Mouse (Mus musculus) forebrain, postnatal 0 days (tissue): ENCODE data around the gene Olfr553. TPM values are rescaled to one million over a fixed set of nuclear protein-coding genes. Genes with fewer than 3 reads are reported as not detected.
"Not testable (repeated sequence)": the region's sequence is repeated elsewhere in the genome, so short reads cannot be mapped to it uniquely, and the experiment has no call there.

ENCODE experiments used
- ATAC-seq: fragments of 200-750 bp; cut with Nextera tagmentation; 2 replicates; pipeline ENCODE4 v1.8.0; 2017; ENCODE audit warnings: mild to moderate bottlenecking, moderate library complexity
- DNase-seq: peaks from one replicate; pipeline ENCODE4 v3.0.0-alpha.2; 2015
- H3K27ac ChIP-seq: fragments of 300-500 bp; sonication (generic); 2 replicates; pipeline ENCODE4 v1.5.1; 2014; ENCODE audit warnings: low read depth, mild to moderate bottlenecking, antibody characterized with exemption, low read length, moderate library complexity, mixed read lengths
- H3K27me3 ChIP-seq: fragments of 300-500 bp; sonication (generic); 2 replicates; pipeline ENCODE4 v1.6.1; 2014; ENCODE audit warnings: mild to moderate bottlenecking, low read length, mixed read lengths; ENCODE audit not compliant: insufficient read depth
- H3K36me3 ChIP-seq: fragments of 300-500 bp; sonication (generic); 2 replicates; pipeline ENCODE4 v1.6.1; 2014; ENCODE audit warnings: mild to moderate bottlenecking, moderate library complexity; ENCODE audit not compliant: insufficient read depth
- H3K4me1 ChIP-seq: fragments of 300-500 bp; sonication (generic); 2 replicates; pipeline ENCODE4 v1.6.1; 2014; ENCODE audit warnings: antibody characterized with exemption; ENCODE audit not compliant: insufficient read depth
- H3K4me2 ChIP-seq: fragments of 300-500 bp; sonication (generic); 2 replicates; pipeline ENCODE4 v1.6.1; 2014; ENCODE audit warnings: low read depth, mild to moderate bottlenecking, moderate library complexity
- H3K4me3 ChIP-seq: fragments of 300-500 bp; sonication (generic); 2 replicates; pipeline ENCODE4 v1.5.1; 2014; ENCODE audit warnings: low read depth, low read length, mixed read lengths
- H3K9ac ChIP-seq: fragments of 300-500 bp; sonication (generic); 2 replicates; pipeline ENCODE4 v1.6.1; 2014; ENCODE audit warnings: mild to moderate bottlenecking
- H3K9me3 ChIP-seq: fragments of 300-500 bp; sonication (generic); 2 replicates; pipeline ENCODE4 v1.6.1; 2016; ENCODE audit warnings: low read length
- CTCF ChIP-seq: sonication (generic); IDR thresholded peaks from 2 replicates; pipeline ENCODE4 v1.5.1; 2016; ENCODE audit warnings: antibody characterized with exemption, control low read depth, low read depth
- WGBS: fragments of 180-500 bp; shearing (Covaris S2); extraction: QIAGEN DNeasy Blood & Tissue Kit; methylation state at CpG from one replicate; pipeline ENCODE4 v1.1.7; 2014; 5-methylcytosine and 5-hydroxymethylcytosine counted together
- polyA plus RNA-seq: library from polyadenylated mRNA; unstranded; fragments of >200 nt; fragmentation: Nextera tagmentation; extraction: Ambion mirVana; gene quantifications from 2 replicates; pipeline ENCODE4 v1.2.1, GENCODE M21; 2015
- total RNA-seq: library from RNA; depleted of rRNA; stranded (reverse); fragments of >200 nt; gene quantifications from 2 replicates; pipeline ENCODE4 v1.2.3, GENCODE M21; 2014; rRNA removed

Gene Olfr553
- total RNA-seq (not detected in 2 replicates), polyA plus RNA-seq (not detected in 2 replicates)

DNA sequence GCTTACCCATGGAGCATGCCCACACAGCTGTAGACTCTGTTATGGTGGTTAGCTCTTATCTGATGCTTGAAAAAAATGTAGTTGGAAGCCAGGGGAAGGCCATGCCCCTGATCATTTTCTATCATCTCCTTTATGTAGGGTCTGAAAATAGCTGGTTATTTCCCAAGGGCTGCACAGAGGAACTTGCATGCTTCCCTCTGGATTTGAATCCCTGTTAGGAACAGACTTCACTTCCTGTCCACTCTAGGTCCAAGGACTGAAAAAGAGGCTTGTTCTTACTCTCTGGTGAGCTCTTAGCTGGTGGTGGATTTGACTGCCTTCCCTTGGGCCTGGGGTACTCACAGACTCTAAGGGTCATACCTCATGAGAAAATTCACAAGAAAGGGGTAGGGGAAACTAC, at the start of gene Olfr553:
Gene Olfr553 (minus strand): TSS at position 101 of the 400 bp plus-strand sequence.
- no peak for ATAC-seq
- no peak within 1 kb of the TSS for H3K9ac ChIP-seq
- no peak for TF ChIP-seq CTCF

DNA sequence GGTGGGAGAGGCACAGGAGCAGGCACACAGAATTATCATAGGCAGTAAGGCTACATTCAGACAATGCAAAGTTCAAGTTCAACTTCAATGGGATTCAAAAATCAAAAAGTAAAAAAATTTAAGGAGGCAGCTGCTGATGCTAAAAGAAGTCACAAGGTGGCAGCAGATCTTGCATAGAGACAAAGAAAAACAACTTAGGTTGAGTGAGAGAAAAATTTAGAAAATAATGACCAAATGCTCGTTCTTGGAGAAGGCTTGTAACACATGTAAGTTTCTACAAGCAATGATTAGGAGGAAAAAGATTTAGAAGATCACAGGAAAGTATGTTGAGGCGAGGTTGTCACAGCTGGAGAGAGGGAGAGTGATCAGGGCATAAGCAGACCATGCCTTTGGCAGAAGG, 47.4 kb upstream of the Olfr553 start:
- Histone ChIP-seq H3K27me3 (no peaks in the 10 kb centered on the region), H3K36me3 (no peaks in the 10 kb centered on the region), H3K9me3 (no peaks in the 10 kb centered on the region), H3K9ac (no peak overlapping the region), H3K4me2 (no peak overlapping the region), H3K27ac (no peak overlapping the region), H3K4me1 (no peaks in the 10 kb centered on the region), H3K4me3 (no peak overlapping the region)
- ATAC-seq (no peak), DNase-seq (peak; percentile 61)
- peak; percentile 69 for TF ChIP-seq CTCF
- WGBS, result 27% methylated on average over 2 of the region's 2 CpGs

More for the DNA sequence above, at the start of gene Olfr553:
- Histone ChIP-seq H3K27ac (no peak within 1 kb of the TSS), H3K36me3 (no peaks in the 10 kb centered on the region), H3K9me3 (no peaks in the 10 kb centered on the region), H3K4me3 (no peak within 1 kb of the TSS), H3K27me3 (no peaks in the 10 kb centered on the region), H3K4me1 (no peaks in the 10 kb centered on the region), H3K4me2 (no peak within 1 kb of the TSS)
- DNase-seq, result no peak

DNA sequence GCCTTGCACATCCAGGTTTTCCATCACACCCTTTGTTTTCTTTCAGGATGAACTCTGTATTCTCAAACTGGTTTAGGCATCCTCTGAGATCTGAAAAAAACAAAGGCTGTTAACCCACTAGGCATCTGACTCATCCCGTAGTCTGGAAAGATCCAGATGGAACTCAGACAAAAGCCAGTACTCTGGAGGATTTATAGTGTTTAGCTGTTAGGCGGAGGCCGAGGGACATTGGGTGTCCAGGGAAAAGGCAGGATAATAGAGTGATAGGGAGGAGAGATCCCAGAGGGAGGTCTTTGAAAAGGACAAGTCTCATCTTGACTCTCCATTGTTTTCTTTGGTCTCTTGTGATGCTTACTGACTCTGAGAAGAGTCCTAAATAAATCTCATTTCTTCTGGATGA, 46.6 kb upstream of the Olfr553 start, which contains the start of gene Olfr556:
Gene Olfr556 (plus strand): TSS at position 301 of the 400 bp plus-strand sequence.
- Histone ChIP-seq H3K36me3 (no peaks in the 10 kb centered on the region), H3K4me2 (no peak within 1 kb of the TSS)
- WGBS, result 48% methylated on average over 3 of the region's 3 CpGs

GRCm38 (mm10) chr7:102658523-102658922, 40.5 kb upstream of the Olfr553 start, which contains the start of gene Olfr555:
Olfr555 (plus strand) TSS chr7:102658823.
- 71% methylated on average over 1 of the region's 1 CpGs for WGBS
- no peak for DNase-seq
- H3K9ac ChIP-seq, result no peak within 1 kb of the TSS
- no peak within 1 kb of the TSS for H3K4me3 ChIP-seq
- H3K27ac ChIP-seq, result no peak within 1 kb of the TSS
- H3K4me1 ChIP-seq, result no peaks in the 10 kb centered on the region
- no peak for ATAC-seq
- no peaks in the 10 kb centered on the region for H3K27me3 ChIP-seq
- TF ChIP-seq CTCF, result no peak
- no peaks in the 10 kb centered on the region for H3K9me3 ChIP-seq
- H3K36me3 ChIP-seq, result no peaks in the 10 kb centered on the region
- no peak within 1 kb of the TSS for H3K4me2 ChIP-seq

More for the DNA sequence above, 46.6 kb upstream of the Olfr553 start, which contains the start of gene Olfr556:
- DNase-seq, result no peak
- Histone ChIP-seq H3K4me1 (no peaks in the 10 kb centered on the region), H3K9ac (no peak within 1 kb of the TSS), H3K4me3 (no peak within 1 kb of the TSS), H3K27ac (no peak within 1 kb of the TSS), H3K9me3 (no peaks in the 10 kb centered on the region), H3K27me3 (no peaks in the 10 kb centered on the region)
- TF ChIP-seq CTCF, result no peak
- ATAC-seq, result no peak

GRCm38 (mm10) chr7:102644945-102645344, 26.9 kb upstream of the Olfr553 start:
- not testable (repeated sequence) for H3K4me1 ChIP-seq, DNase-seq, H3K27ac ChIP-seq, H3K9ac ChIP-seq, H3K36me3 ChIP-seq, H3K9me3 ChIP-seq, H3K27me3 ChIP-seq, ATAC-seq, H3K4me3 ChIP-seq, H3K4me2 ChIP-seq
- 93% methylated on average over 3 of the region's 4 CpGs for WGBS

DNA sequence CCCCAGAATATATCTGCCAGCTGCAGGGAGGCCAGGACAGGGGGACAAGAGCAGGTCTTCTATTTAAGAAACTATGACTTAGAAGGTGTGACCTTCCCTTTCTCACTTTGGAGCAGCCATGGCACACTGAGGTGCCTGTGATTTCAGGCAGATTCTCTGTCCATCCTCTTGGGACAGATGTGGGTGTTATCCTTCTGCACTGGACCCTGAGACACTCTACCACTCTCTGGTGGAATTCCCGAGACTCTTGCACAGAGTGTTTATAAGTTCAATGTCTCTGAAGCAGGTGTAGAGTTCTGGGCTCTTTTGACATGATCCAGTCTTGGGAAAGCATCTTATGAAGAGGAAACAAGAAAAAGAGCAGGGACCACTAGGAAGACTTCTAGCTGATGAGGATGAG, 20.1 kb upstream of the Olfr553 start, which contains the start of gene Olfr554:
Gene Olfr554 (plus strand): TSS at position 301 of the 400 bp plus-strand sequence.
- 86% methylated on average over 1 of the region's 1 CpGs for whole genome bisulfite sequencing
- no peaks in the 10 kb centered on the region for H3K9me3 ChIP-seq

DNA sequence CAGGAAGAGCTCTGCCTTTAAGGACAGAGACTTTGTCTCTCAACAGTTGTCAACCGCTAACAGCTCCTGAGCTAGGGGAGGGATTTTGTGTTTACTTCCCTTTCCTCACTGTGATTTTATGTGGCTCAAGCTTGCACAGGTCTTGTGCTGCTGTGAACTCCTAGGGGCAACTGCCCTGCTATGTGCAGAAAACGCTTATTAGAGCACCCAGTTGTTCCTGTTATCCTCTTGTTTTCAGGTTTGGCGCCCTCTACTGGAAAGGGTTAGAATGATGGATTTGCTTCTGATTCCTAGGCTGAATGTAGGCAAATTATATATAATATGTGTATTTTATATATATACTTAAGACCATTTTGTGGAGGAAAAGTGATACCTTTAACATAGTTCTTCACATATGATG, 18.6 kb upstream of the Olfr553 start:
- no peak overlapping the region for H3K4me2 ChIP-seq
- H3K27ac ChIP-seq, result no peak overlapping the region
- TF ChIP-seq CTCF, result peak; percentile 43
- H3K4me1 ChIP-seq, result no peaks in the 10 kb centered on the region
- WGBS, result 38% methylated on average over 3 of the region's 3 CpGs
- H3K4me3 ChIP-seq, result no peak overlapping the region
- H3K27me3 ChIP-seq, result no peaks in the 10 kb centered on the region
- H3K9ac ChIP-seq, result no peak overlapping the region
- H3K36me3 ChIP-seq, result no peaks in the 10 kb centered on the region
- no peak for ATAC-seq
- no peaks in the 10 kb centered on the region for H3K9me3 ChIP-seq
- DNase-seq, result peak; percentile 2

More for the DNA sequence above, 20.1 kb upstream of the Olfr553 start, which contains the start of gene Olfr554:
- Histone ChIP-seq H3K4me3 (no peak within 1 kb of the TSS), H3K36me3 (no peaks in the 10 kb centered on the region), H3K27ac (no peak within 1 kb of the TSS), H3K27me3 (no peaks in the 10 kb centered on the region), H3K4me2 (no peak within 1 kb of the TSS), H3K9ac (no peak within 1 kb of the TSS), H3K4me1 (no peaks in the 10 kb centered on the region)
- no peak for DNase-seq
- ATAC-seq, result no peak
- TF ChIP-seq CTCF, result no peak

DNA sequence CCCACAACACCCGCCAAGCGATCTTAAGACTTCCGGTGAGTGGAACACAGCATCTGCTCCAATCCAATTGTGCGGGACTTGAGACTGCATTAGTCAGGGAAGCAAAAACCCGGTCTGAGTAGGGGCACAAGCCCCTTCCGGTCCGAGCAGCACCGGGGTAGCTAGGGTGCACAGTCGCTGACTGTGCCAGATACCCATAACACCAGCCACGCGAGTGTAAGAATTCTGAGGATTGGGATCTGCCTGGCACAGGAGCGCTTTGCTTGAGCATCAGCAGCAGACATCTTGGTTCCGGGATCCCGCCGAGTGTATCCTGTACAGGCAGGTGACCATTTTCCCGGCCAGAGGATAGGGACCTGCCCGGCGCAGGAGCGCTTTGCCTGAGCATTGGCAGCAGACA, 2.4 kb upstream of the Olfr553 start:
- not testable (repeated sequence) for H3K9me3 ChIP-seq, H3K4me2 ChIP-seq, DNase-seq, H3K36me3 ChIP-seq, H3K27ac ChIP-seq, H3K4me3 ChIP-seq, ATAC-seq, H3K27me3 ChIP-seq, H3K4me1 ChIP-seq, H3K9ac ChIP-seq
- 92% methylated on average over 19 of the region's 19 CpGs for WGBS
